Mouse (Mus musculus) limb, embryonic 14.5 days (tissue): ENCODE data around the gene Icosl. TPM values are rescaled to one million over a fixed set of nuclear protein-coding genes. Genes with fewer than 3 reads are reported as not detected.

ENCODE experiments used
- ATAC-seq: fragments of 200-750 bp; cut with Nextera tagmentation; 2 replicates; pipeline ENCODE4 v1.8.0; 2017; ENCODE audit warnings: low read depth, moderate number of reproducible peaks, moderate TSS enrichment; ENCODE audit not compliant: low FRiP score
- DNase-seq: peaks from one replicate; pipeline ENCODE4 v3.0.0-alpha.2; 2015; ENCODE audit warnings: low spot score
- H3K27ac ChIP-seq: fragments of 300-500 bp; sonication (generic); replicated peaks from 2 replicates; pipeline ENCODE4 v1.5.1; 2014; ENCODE audit warnings: low read depth, mild to moderate bottlenecking, low read length, moderate library complexity, mixed read lengths
- H3K27me3 ChIP-seq: fragments of 300-500 bp; sonication (generic); 2 replicates; pipeline ENCODE4 v1.6.1; 2014; ENCODE audit warnings: low read length, mixed read lengths; ENCODE audit not compliant: control insufficient read depth, insufficient read depth
- H3K36me3 ChIP-seq: fragments of 300-500 bp; sonication (generic); 2 replicates; pipeline ENCODE4 v1.6.1; 2014; ENCODE audit warnings: mild to moderate bottlenecking, low read length, moderate library complexity, mixed read lengths; ENCODE audit not compliant: control insufficient read depth, insufficient read depth
- H3K4me1 ChIP-seq: fragments of 300-500 bp; sonication (generic); 2 replicates; pipeline ENCODE4 v1.6.1; 2014; ENCODE audit warnings: antibody characterized with exemption, low read length, mixed read lengths; ENCODE audit not compliant: control insufficient read depth, insufficient read depth
- H3K4me2 ChIP-seq: fragments of 300-500 bp; sonication (generic); replicated peaks from 2 replicates; pipeline ENCODE4 v1.6.1; 2014; ENCODE audit warnings: low read depth, mild to moderate bottlenecking, low read length, moderate library complexity; ENCODE audit not compliant: severe bottlenecking
- H3K4me3 ChIP-seq: fragments of 300-500 bp; sonication (generic); replicated peaks from 2 replicates; pipeline ENCODE4 v1.5.1; 2014; ENCODE audit warnings: low read length
- H3K9ac ChIP-seq: fragments of 300-500 bp; sonication (generic); 2 replicates; pipeline ENCODE4 v1.6.1; 2014; ENCODE audit warnings: mild to moderate bottlenecking, low read depth, low read length, moderate library complexity; ENCODE audit not compliant: severe bottlenecking
- H3K9me3 ChIP-seq: fragments of 300-500 bp; sonication (generic); 2 replicates; pipeline ENCODE4 v1.6.1; 2016; ENCODE audit warnings: low read length; ENCODE audit not compliant: control insufficient read depth
- POLR2A ChIP-seq: fragments of 200-500 bp; IDR thresholded peaks from 2 replicates; pipeline ENCODE4 v1.8.0; 2012; ENCODE audit warnings: inconsistent platforms, mild to moderate bottlenecking, moderate library complexity, borderline replicate concordance; ENCODE audit not compliant: insufficient read depth, insufficient read length; ENCODE audit errors: extremely low read depth
- WGBS: fragments of 180-500 bp; shearing (Covaris S2); extraction: QIAGEN DNeasy Blood & Tissue Kit; methylation state at CpG from one replicate; pipeline ENCODE4 v1.1.7; 2014; 5-methylcytosine and 5-hydroxymethylcytosine counted together
- polyA plus RNA-seq, 2 experiments: library from polyadenylated mRNA; depleted of rRNA in 1 of 2; stranded (reverse) in 1 of 2; unstranded in 1 of 2; fragments of >200 nt; fragmentation: Nextera tagmentation in 1 of 2; extraction: Ambion mirVana in 1 of 2; gene quantifications; 2 replicates each; pipeline versions ENCODE4 v1.2.1 to v1.2.3; 2012 to 2014

The Icosl gene
- polyA plus RNA-seq, 2 experiments, result 5.6 to 8.7 TPM

- peaks cover 11% of the 10 kb centered on the region for H3K4me1 ChIP-seq
- no peak for ATAC-seq
- H3K27ac ChIP-seq, result no peak overlapping the region
- H3K9ac ChIP-seq, result no peak overlapping the region
- no peak overlapping the region for H3K4me3 ChIP-seq
- H3K9me3 ChIP-seq, result no peaks in the 10 kb centered on the region
- H3K36me3 ChIP-seq, result no peaks in the 10 kb centered on the region
- no peak for TF ChIP-seq POLR2A
- 73% methylated on average over 2 of the region's 2 CpGs for WGBS
- DNase-seq, result no peak
- no peak overlapping the region for H3K4me2 ChIP-seq
- H3K27me3 ChIP-seq, result no peaks in the 10 kb centered on the region
Measured at GRCm38 (mm10) chr10:78128647-78129046, 59.5 kb downstream of the Icosl start.

DNA sequence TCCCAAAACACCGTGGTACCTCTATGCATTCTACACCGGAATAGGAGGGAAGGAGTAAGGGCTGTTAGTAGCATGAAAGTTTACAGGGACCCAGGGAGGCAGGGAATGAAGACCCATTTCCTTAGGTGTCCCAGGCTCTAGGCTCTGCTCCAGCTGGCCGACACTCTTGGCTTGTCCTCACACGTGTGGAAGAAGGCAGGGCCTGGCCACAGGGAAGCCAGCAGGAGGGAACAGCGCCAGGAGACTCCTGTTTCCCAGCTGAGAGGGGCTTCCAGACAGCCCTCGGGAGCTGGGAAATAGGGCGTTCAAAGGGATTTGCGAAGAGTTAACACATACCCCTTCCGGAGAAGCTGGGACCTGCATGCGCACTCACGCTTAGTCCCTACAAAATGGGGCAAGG lies 60.3 kb downstream of the Icosl start:
- no peak overlapping the region for H3K9ac ChIP-seq

DNA sequence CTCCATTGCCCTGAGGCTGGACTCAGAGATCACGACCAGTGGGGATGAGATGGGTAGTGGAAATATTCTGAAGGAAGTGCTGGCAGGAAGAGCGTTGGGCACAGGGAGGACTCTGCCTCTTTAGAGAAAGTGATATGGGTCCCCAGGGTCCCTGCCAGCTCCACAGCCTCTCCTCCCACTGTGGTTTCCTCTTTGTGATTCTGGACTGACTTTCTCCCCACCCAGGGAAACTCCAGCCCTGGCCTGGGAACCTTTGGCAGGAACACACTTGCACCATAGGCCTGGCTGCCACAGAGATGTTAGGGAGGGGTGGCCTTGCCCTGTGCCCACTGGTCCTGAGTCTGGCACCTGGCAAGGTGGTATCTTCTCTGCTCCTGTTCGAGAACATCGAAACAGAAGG lies 60.9 kb downstream of the Icosl start:
- peaks cover 18% of the 10 kb centered on the region for H3K4me1 ChIP-seq
- no peak overlapping the region for H3K9ac ChIP-seq
- TF ChIP-seq POLR2A, result no peak
- WGBS, result 65% methylated on average over 4 of the region's 4 CpGs
- ATAC-seq (no peak), DNase-seq (no peak)
- no peak overlapping the region for H3K4me2 ChIP-seq
- H3K9me3 ChIP-seq, result no peaks in the 10 kb centered on the region
- H3K27me3 ChIP-seq, result no peaks in the 10 kb centered on the region
- H3K36me3 ChIP-seq, result no peaks in the 10 kb centered on the region
- H3K4me3 ChIP-seq, result no peak overlapping the region
- H3K27ac ChIP-seq, result no peak overlapping the region

More for the DNA sequence above, 60.3 kb downstream of the Icosl start:
- Histone ChIP-seq H3K4me3 (no peak overlapping the region), H3K27me3 (no peaks in the 10 kb centered on the region), H3K27ac (no peak overlapping the region), H3K9me3 (no peaks in the 10 kb centered on the region), H3K36me3 (no peaks in the 10 kb centered on the region), H3K4me1 (peaks cover 12% of the 10 kb centered on the region), H3K4me2 (no peak overlapping the region)
- ATAC-seq, result 0 out of 2 replicates have a peak, but pooled peaks have one; percentile 26
- 38% methylated on average over 11 of the region's 11 CpGs for WGBS
- peak; percentile 49 for DNase-seq
- no peak for TF ChIP-seq POLR2A

Other genes starting within 250 kb of the Icosl start
- not detected in 2 replicates for gene Krtap10-4, start 242.2 kb upstream of the Icosl start, polyA plus RNA-seq (2012; rRNA removed)
- gene Krtap10-4, start 242.2 kb upstream of the Icosl start, polyA plus RNA-seq (2014; fragmentation: Nextera tagmentation; extraction: Ambion mirVana), result not detected in 2 replicates
- 0.08 and 0.14 TPM in 2 replicates for gene Krtap10-10, start 233.4 kb upstream of the Icosl start, polyA plus RNA-seq (2012; rRNA removed)
- not detected in 2 replicates for gene Krtap10-10, start 233.4 kb upstream of the Icosl start, polyA plus RNA-seq (2014; fragmentation: Nextera tagmentation; extraction: Ambion mirVana)
- not detected in 2 replicates for gene Gm36176, start 222.5 kb upstream of the Icosl start, polyA plus RNA-seq (2012; rRNA removed)
- gene Gm36176, start 222.5 kb upstream of the Icosl start, polyA plus RNA-seq (2014; fragmentation: Nextera tagmentation; extraction: Ambion mirVana), result not detected in 2 replicates
- 0.13 TPM in 1 of 2 replicates, not detected in the other for gene Gm10318, start 216.4 kb upstream of the Icosl start, polyA plus RNA-seq (2012; rRNA removed)
- not detected in 2 replicates for gene Gm10318, start 216.4 kb upstream of the Icosl start, polyA plus RNA-seq (2014; fragmentation: Nextera tagmentation; extraction: Ambion mirVana)
- gene Gm3285, start 207.3 kb upstream of the Icosl start, polyA plus RNA-seq (2012; rRNA removed), result 0.06 and 0.10 TPM in 2 replicates
- not detected in 2 replicates for gene Gm3285, start 207.3 kb upstream of the Icosl start, polyA plus RNA-seq (2014; fragmentation: Nextera tagmentation; extraction: Ambion mirVana)
- gene Lrrc3, start 166.8 kb upstream of the Icosl start, polyA plus RNA-seq (2012; rRNA removed), result 3.6 and 4.8 TPM in 2 replicates
- 3.4 and 3.6 TPM in 2 replicates for gene Lrrc3, start 166.8 kb upstream of the Icosl start, polyA plus RNA-seq (2014; fragmentation: Nextera tagmentation; extraction: Ambion mirVana)
- 0.39 and 0.69 TPM in 2 replicates for gene Trpm2, start 98.7 kb upstream of the Icosl start, polyA plus RNA-seq (2012; rRNA removed)
- gene Trpm2, start 98.7 kb upstream of the Icosl start, polyA plus RNA-seq (2014; fragmentation: Nextera tagmentation; extraction: Ambion mirVana), result 0.06 and 0.41 TPM in 2 replicates
- 42.9 and 55.6 TPM in 2 replicates for gene 1810043G02Rik, start 90.8 kb upstream of the Icosl start, polyA plus RNA-seq (2012; rRNA removed)
- 26.5 and 27.1 TPM in 2 replicates for gene 1810043G02Rik, start 90.8 kb upstream of the Icosl start, polyA plus RNA-seq (2014; fragmentation: Nextera tagmentation; extraction: Ambion mirVana)
- gene Pfkl, start 59.2 kb upstream of the Icosl start, polyA plus RNA-seq (2012; rRNA removed), result 129 and 180 TPM in 2 replicates
- gene Pfkl, start 59.2 kb upstream of the Icosl start, polyA plus RNA-seq (2014; fragmentation: Nextera tagmentation; extraction: Ambion mirVana), result 112 and 122 TPM in 2 replicates
- 0.10 and 0.15 TPM in 2 replicates for gene Dnmt3l, start 27.4 kb upstream of the Icosl start, polyA plus RNA-seq (2012; rRNA removed)
- not detected in 2 replicates for gene Dnmt3l, start 27.4 kb upstream of the Icosl start, polyA plus RNA-seq (2014; fragmentation: Nextera tagmentation; extraction: Ambion mirVana)
- gene Aire, start 25.7 kb upstream of the Icosl start, polyA plus RNA-seq (2012; rRNA removed), result 4.3 and 5.3 TPM in 2 replicates
- 0.19 and 0.28 TPM in 2 replicates for gene Aire, start 25.7 kb upstream of the Icosl start, polyA plus RNA-seq (2014; fragmentation: Nextera tagmentation; extraction: Ambion mirVana)
- 94.8 and 125 TPM in 2 replicates for gene D10Jhu81e, start 100.5 kb downstream of the Icosl start, polyA plus RNA-seq (2012; rRNA removed)
- 25.6 and 28.6 TPM in 2 replicates for gene D10Jhu81e, start 100.5 kb downstream of the Icosl start, polyA plus RNA-seq (2014; fragmentation: Nextera tagmentation; extraction: Ambion mirVana)
- gene Pwp2, start 115.8 kb downstream of the Icosl start, polyA plus RNA-seq (2012; rRNA removed), result 15.8 and 16.1 TPM in 2 replicates
- 16.9 and 17.4 TPM in 2 replicates for gene Pwp2, start 115.8 kb downstream of the Icosl start, polyA plus RNA-seq (2014; fragmentation: Nextera tagmentation; extraction: Ambion mirVana)
- gene Trappc10, start 175.3 kb downstream of the Icosl start, polyA plus RNA-seq (2012; rRNA removed), result 32.4 and 38.8 TPM in 2 replicates
- gene Trappc10, start 175.3 kb downstream of the Icosl start, polyA plus RNA-seq (2014; fragmentation: Nextera tagmentation; extraction: Ambion mirVana), result 18.8 and 19.0 TPM in 2 replicates